Mouse (Mus musculus): ENCODE measurements around the gene Mrpl34.
A peak's percentile ranks its signal among the peaks of the same experiment; 100 is the strongest.
"Not testable (repeated sequence)": the region's sequence is repeated elsewhere in the genome, so short reads cannot be mapped to it uniquely, and the experiment has no call there.

Gene Mrpl34

GRCm38 (mm10) chr8:71464513-71465500 lies at the start of gene Mrpl34:
TSS of gene Mrpl34 (plus strand) at chr8:71464959.
- peak; percentile 100 for DNase-seq

GRCm38 (mm10) chr8:71422121-71422520 lies 42.6 kb upstream of the Mrpl34 start:
- no peak for DNase-seq

- not testable (repeated sequence) for DNase-seq
Measured at GRCm38 (mm10) chr8:71432935-71433334, 31.8 kb upstream of the Mrpl34 start.

- DNase-seq = no peak
Measured at GRCm38 (mm10) chr8:71437041-71437440, 27.7 kb upstream of the Mrpl34 start.

- DNase-seq = peak; percentile 79
Measured at GRCm38 (mm10) chr8:71441404-71441803, 23.4 kb upstream of the Mrpl34 start.

GRCm38 (mm10) chr8:71445096-71445495 lies 19.7 kb upstream of the Mrpl34 start:
- no peak for DNase-seq

GRCm38 (mm10) chr8:71451337-71451736 lies 13.4 kb upstream of the Mrpl34 start:
- no peak for DNase-seq

GRCm38 (mm10) chr8:71451777-71452176 lies 13.0 kb upstream of the Mrpl34 start:
- DNase-seq = no peak

- DNase-seq = no peak
Measured at GRCm38 (mm10) chr8:71452669-71453068, 12.1 kb upstream of the Mrpl34 start.

- no peak for DNase-seq
Measured at GRCm38 (mm10) chr8:71454668-71455067, 10.1 kb upstream of the Mrpl34 start.

GRCm38 (mm10) chr8:71456906-71457305 lies 7.9 kb upstream of the Mrpl34 start:
- peak; percentile 39 for DNase-seq

- DNase-seq = peak; percentile 42
Measured at GRCm38 (mm10) chr8:71457659-71458270, 7.0 kb upstream of the Mrpl34 start.

GRCm38 (mm10) chr8:71460716-71461115 lies 4.0 kb upstream of the Mrpl34 start:
- peak; percentile 20 for DNase-seq

GRCm38 (mm10) chr8:71461152-71461840 lies 3.5 kb upstream of the Mrpl34 start:
- DNase-seq = peak; percentile 72

- DNase-seq = no peak
Measured at GRCm38 (mm10) chr8:71462191-71462590, 2.6 kb upstream of the Mrpl34 start.

GRCm38 (mm10) chr8:71462786-71463185 lies 2.0 kb upstream of the Mrpl34 start:
- peak; percentile 87 for DNase-seq

GRCm38 (mm10) chr8:71463188-71464033 lies 1.3 kb upstream of the Mrpl34 start, which contains the start of gene Abhd8:
TSS of gene Abhd8 (minus strand) at chr8:71463655.
- peak; percentile 99 for DNase-seq

GRCm38 (mm10) chr8:71465733-71466132 lies 974 bp downstream of the Mrpl34 start:
- DNase-seq = peak; percentile 75

GRCm38 (mm10) chr8:71466198-71466597 lies 1.4 kb downstream of the Mrpl34 start:
- peak; percentile 70 for DNase-seq

GRCm38 (mm10) chr8:71467201-71467600 lies 2.4 kb downstream of the Mrpl34 start:
- peak; percentile 51 for DNase-seq

GRCm38 (mm10) chr8:71468001-71468400 lies 3.2 kb downstream of the Mrpl34 start:
- peak; percentile 63 for DNase-seq

- peak; percentile 98 for DNase-seq
Measured at GRCm38 (mm10) chr8:71468916-71469315, 4.2 kb downstream of the Mrpl34 start, which contains the start of gene Dda1. TSS of gene Dda1 (plus strand) at chr8:71469199.

Data from cerebellum, adult 9-10 months (tissue).